ENCODE assay signal across 9 mouse cellular contexts in the genomic region with DNA sequence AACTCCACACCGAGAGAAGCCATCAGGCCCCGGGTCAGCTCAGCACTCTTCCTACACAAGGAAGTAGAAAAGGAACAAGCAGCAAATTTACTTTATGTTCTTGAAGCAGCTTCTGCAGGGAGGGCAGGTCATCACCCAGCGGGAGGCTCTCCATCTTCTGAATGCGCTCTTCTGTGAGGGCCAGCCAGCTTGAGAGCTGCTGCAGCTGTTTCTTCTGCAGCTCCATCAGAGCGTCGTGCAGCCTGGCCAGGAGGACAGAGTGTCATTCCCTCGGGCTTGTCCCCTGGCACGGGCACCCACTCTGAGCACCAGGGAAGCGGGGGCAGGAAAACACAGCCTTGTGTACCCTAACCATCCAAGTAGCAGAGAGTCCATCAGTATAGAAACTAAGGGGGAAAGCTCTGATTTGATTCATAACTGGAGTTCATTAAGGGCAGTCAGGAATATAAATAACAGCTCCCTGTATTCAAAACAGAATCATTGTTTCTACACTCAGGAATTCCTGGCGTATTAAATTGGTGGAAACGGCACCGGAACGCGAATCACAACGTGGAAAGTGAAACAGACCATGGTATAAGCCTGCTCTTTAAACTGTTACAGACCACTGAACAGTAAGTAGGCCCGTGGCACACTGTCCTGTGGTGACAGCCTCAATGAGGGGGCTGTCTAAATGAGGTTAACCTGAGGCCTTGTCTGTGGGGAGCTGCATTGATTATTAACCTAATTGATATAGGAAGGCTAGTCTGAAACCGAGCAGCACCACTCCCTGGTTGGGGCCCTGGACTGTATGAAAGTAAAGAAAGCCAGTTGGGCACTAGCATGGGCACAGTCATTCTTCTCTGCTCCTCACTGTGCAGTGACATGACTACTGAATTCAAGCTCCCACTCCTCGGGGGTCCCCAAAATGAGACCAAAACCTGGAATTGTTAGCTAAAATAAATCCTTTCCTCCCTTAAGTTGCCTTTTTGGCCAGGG.
DNase-seq lines count a peak whose midpoint lies in the region; ATAC-seq and TF ChIP-seq lines count a peak whose summit lies in the region.
"Had no signal": no experiment of that assay in that cellular context is flagged by ENCODE, and none has a peak within 500 bp of the region (broad histone marks: within the 10 kb centered on the region; RNA-seq: fewer than 3 reads in every experiment).

No protein-coding gene starts in this region.

- H3K27ac ChIP-seq in forebrain, embryonic 13.5 days: no peak overlapping the region
- H3K27ac ChIP-seq in forebrain, embryonic 16.5 days (ENCODE audit: low read length): no peak overlapping the region
- H3K27ac ChIP-seq in hindbrain, embryonic 16.5 days (ENCODE audit: low read depth, low read length): peak overlapping the region; percentile 25; the same call in 1 of the 2 replicates
- peak overlapping the region; percentile 67 for H3K27ac ChIP-seq in lung, embryonic 15.5 days

- no peak overlapping the region for H3K9ac ChIP-seq in forebrain, embryonic 13.5 days
- H3K9ac ChIP-seq in forebrain, embryonic 16.5 days (replicated peaks; ENCODE audit: low read depth, low read length): no peak overlapping the region
- H3K9ac ChIP-seq in hindbrain, embryonic 16.5 days (ENCODE audit: low read depth, low read length): no peak overlapping the region
- H3K9ac ChIP-seq in lung, embryonic 15.5 days: no peak overlapping the region; the same call in 1 of the 2 replicates
- H3K9ac ChIP-seq: forebrain, postnatal 0 days had no signal

- peak; percentile 34 for DNase-seq in brain, embryonic 14.5 days (ENCODE audit: low read depth)
- no peak for DNase-seq in layer of hippocampus, postnatal 25 days (ENCODE audit: extremely low spot score in 1 of 2, low spot score in 1 of 2)
- DNase-seq in cerebellum, adult 18-20 months: no peak
- DNase-seq: forebrain, postnatal 0 days had no signal

- ATAC-seq in forebrain, embryonic 13.5 days: peak; percentile 30; the same call in 1 of the 2 replicates
- no peak; the same call in 1 of the 2 replicates for ATAC-seq in forebrain, embryonic 16.5 days
- peak; percentile 63 for ATAC-seq in hindbrain, embryonic 16.5 days
- ATAC-seq in lung, embryonic 15.5 days (ENCODE audit: borderline replicate concordance, extremely low read depth, low FRiP score, low TSS enrichment): no peak
- no peak for ATAC-seq in granulocyte monocyte progenitor cell, adult 5-6 weeks (replicated peaks; ENCODE audit: poor library complexity, severe bottlenecking)
- ATAC-seq: forebrain, postnatal 0 days had no signal

- H3K9me3 ChIP-seq in forebrain, embryonic 13.5 days (replicated peaks): no peaks in the 10 kb centered on the region; the same call in 1 of the 2 replicates
- H3K9me3 ChIP-seq in forebrain, embryonic 16.5 days (ENCODE audit: control insufficient read depth, low read length): no peaks in the 10 kb centered on the region
- H3K9me3 ChIP-seq in hindbrain, embryonic 16.5 days (ENCODE audit: control insufficient read depth, low read length): peaks cover 3% of the 10 kb centered on the region; the same call in 1 of the 2 replicates
- no peaks in the 10 kb centered on the region for H3K9me3 ChIP-seq in lung, embryonic 15.5 days

- TF ChIP-seq POLR2A in brain, embryonic 14.5 days (IDR thresholded peaks at IDR 0.05; ENCODE audit: borderline replicate concordance, extremely low read depth, insufficient read depth, insufficient read length, poor library complexity, severe bottlenecking): no peak

- no peaks in the 10 kb centered on the region for H3K27me3 ChIP-seq in forebrain, embryonic 13.5 days
- H3K27me3 ChIP-seq in forebrain, embryonic 16.5 days (replicated peaks; ENCODE audit: control insufficient read depth, insufficient read depth, low read length): no peaks in the 10 kb centered on the region
- no peaks in the 10 kb centered on the region for H3K27me3 ChIP-seq in hindbrain, embryonic 16.5 days (replicated peaks; ENCODE audit: control insufficient read depth, insufficient read depth, low read length)
- H3K27me3 ChIP-seq in lung, embryonic 15.5 days: no peaks in the 10 kb centered on the region

- no peak overlapping the region for H3K4me3 ChIP-seq in forebrain, embryonic 13.5 days
- no peak overlapping the region for H3K4me3 ChIP-seq in forebrain, embryonic 16.5 days (replicated peaks; ENCODE audit: low read length)
- H3K4me3 ChIP-seq in hindbrain, embryonic 16.5 days (ENCODE audit: low read length): no peak overlapping the region
- no peak overlapping the region for H3K4me3 ChIP-seq in lung, embryonic 15.5 days

- no peak overlapping the region for H3K4me2 ChIP-seq in forebrain, embryonic 13.5 days
- no peak overlapping the region for H3K4me2 ChIP-seq in forebrain, embryonic 16.5 days (ENCODE audit: low read length)
- no peak overlapping the region for H3K4me2 ChIP-seq in hindbrain, embryonic 16.5 days (ENCODE audit: low read length)
- H3K4me2 ChIP-seq in lung, embryonic 15.5 days: 0 out of 2 replicates have a peak overlapping the region, but pooled peaks have one; percentile 30

- no peak for TF ChIP-seq CTCF in brain, embryonic 14.5 days (IDR thresholded peaks at IDR 0.05; ENCODE audit: borderline replicate concordance, extremely low read depth, insufficient read depth, insufficient read length)

- peaks cover 14% of the 10 kb centered on the region; the same call in 1 of the 2 replicates for H3K36me3 ChIP-seq in forebrain, embryonic 13.5 days (ENCODE audit: poor library complexity, severe bottlenecking)
- no peaks in the 10 kb centered on the region for H3K36me3 ChIP-seq in forebrain, embryonic 16.5 days (ENCODE audit: control insufficient read depth, insufficient read depth)
- peaks cover 9% of the 10 kb centered on the region; the same call in 1 of the 2 replicates for H3K36me3 ChIP-seq in hindbrain, embryonic 16.5 days (ENCODE audit: control insufficient read depth, insufficient read depth, low read length)
- H3K36me3 ChIP-seq in lung, embryonic 15.5 days: peaks cover 23% of the 10 kb centered on the region

- 70% methylated on average over 18 of the region's 18 CpGs for WGBS in forebrain, embryonic 13.5 days
- 65% methylated on average over 18 of the region's 18 CpGs for WGBS in forebrain, embryonic 16.5 days
- WGBS in hindbrain, embryonic 16.5 days: 38% methylated on average over 18 of the region's 18 CpGs
- WGBS in lung, embryonic 15.5 days: 60% methylated on average over 18 of the region's 18 CpGs

- H3K4me1 ChIP-seq in forebrain, embryonic 13.5 days: no peaks in the 10 kb centered on the region
- H3K4me1 ChIP-seq in forebrain, embryonic 16.5 days (replicated peaks; ENCODE audit: control insufficient read depth, insufficient read depth, low read length): 0 out of 2 replicates have a peak, but pooled peaks cover 3% of the 10 kb centered on the region
- H3K4me1 ChIP-seq in hindbrain, embryonic 16.5 days (ENCODE audit: control insufficient read depth, insufficient read depth, low read depth, low read length): peaks cover 2% of the 10 kb centered on the region; the same call in 1 of the 2 replicates
- H3K4me1 ChIP-seq in lung, embryonic 15.5 days: peaks cover 4% of the 10 kb centered on the region; the same call in 1 of the 2 replicates

Comparison
In these comparisons a context has a peak if more than half of its experiments do, and no peak if none do; other contexts are left out.
1. ATAC-seq: peak in forebrain, embryonic 13.5 days (single experiment) and hindbrain, embryonic 16.5 days (single experiment); none in forebrain, embryonic 16.5 days (single experiment), lung, embryonic 15.5 days (single experiment) and granulocyte monocyte progenitor cell, adult 5-6 weeks (single experiment).
2. H3K27ac ChIP-seq: peak in hindbrain, embryonic 16.5 days (single experiment) and lung, embryonic 15.5 days (single experiment); none in forebrain, embryonic 13.5 days (single experiment) and forebrain, embryonic 16.5 days (single experiment).